Mouse (Mus musculus) CH12.LX (cell line): ENCODE data around the gene Gfpt1. TPM values are rescaled to one million over a fixed set of nuclear protein-coding genes. Genes with fewer than 3 reads are reported as not detected.

Source experiments
- DNase-seq: peaks from one replicate; pipeline ENCODE4 v3.0.0-alpha.2; 2013; ENCODE audit errors: extremely low read depth
- H3K27ac ChIP-seq: 2 replicates; pipeline ENCODE4 v1.5.1; 2012; ENCODE audit warnings: low read depth, mild to moderate bottlenecking, control low read depth, moderate library complexity; ENCODE audit not compliant: insufficient read depth
- H3K27me3 ChIP-seq: replicated peaks from 2 replicates; pipeline ENCODE3; 2012; ENCODE audit warnings: inconsistent platforms
- H3K36me3 ChIP-seq, 2 experiments: replicated peaks in 1 of 2; 2 replicates each; pipeline versions ENCODE3 to v1.6.1; 2012; ENCODE audit warnings: inconsistent platforms in 1 of 2, low read length in 1 of 2, mild to moderate bottlenecking in 1 of 2, mixed read lengths in 1 of 2, moderate library complexity in 1 of 2; ENCODE audit not compliant: control insufficient read depth in 1 of 2, insufficient read depth in 1 of 2
- H3K4me1 ChIP-seq, 2 experiments: 2 replicates each; pipeline ENCODE4 v1.6.1; 2012; ENCODE audit warnings: inconsistent platforms in 1 of 2, moderate library complexity in 1 of 2; ENCODE audit not compliant: insufficient read depth in 2 of 2, control insufficient read depth in 1 of 2
- H3K4me2 ChIP-seq: 2 replicates; pipeline ENCODE4 v1.6.1; 2012; ENCODE audit warnings: low read depth, mild to moderate bottlenecking, control low read depth; ENCODE audit not compliant: poor library complexity, insufficient read depth, severe bottlenecking
- H3K4me3 ChIP-seq, 3 experiments: fragments of 150-350 bp in 1 of 3; sonication (generic) in 1 of 3; replicated peaks in 1 of 3; 2 replicates each; pipeline versions ENCODE3 to v1.5.1; 2011 to 2012; ENCODE audit warnings: low read depth in 2 of 3, low read length in 2 of 3, mild to moderate bottlenecking in 2 of 3, moderate library complexity in 2 of 3, control low read depth in 1 of 3, improper control_type of control experiment in 1 of 3, inconsistent platforms in 1 of 3, mixed read lengths in 1 of 3; ENCODE audit not compliant: poor library complexity in 1 of 3
- H3K79me2 ChIP-seq: replicated peaks from 2 replicates; pipeline ENCODE4 v1.6.1; 2012; ENCODE audit warnings: mild to moderate bottlenecking, moderate library complexity; ENCODE audit not compliant: control insufficient read depth, poor library complexity, insufficient read depth, severe bottlenecking; ENCODE audit errors: extremely low read depth
- H3K9ac ChIP-seq: 2 replicates; pipeline ENCODE4 v1.6.1; 2012; ENCODE audit warnings: low read depth, mild to moderate bottlenecking, control low read depth, moderate library complexity; ENCODE audit not compliant: insufficient read depth
- H3K9me3 ChIP-seq: replicated peaks from 2 replicates; pipeline ENCODE3; 2012; ENCODE audit warnings: low read length, inconsistent platforms, mixed read lengths
- CHD1 ChIP-seq: IDR thresholded peaks from 2 replicates; pipeline ENCODE4 v1.6.1; 2012; ENCODE audit warnings: low read depth, low read length, improper control_type of control experiment, inconsistent platforms
- CHD2 ChIP-seq: IDR thresholded peaks from 2 replicates; pipeline ENCODE4 v1.6.1; 2011; ENCODE audit warnings: low read length, improper control_type of control experiment
- EP300 ChIP-seq: IDR thresholded peaks from 2 replicates; pipeline ENCODE4 v1.6.1; 2011; ENCODE audit warnings: low read length, improper control_type of control experiment
- HCFC1 ChIP-seq: IDR thresholded peaks from 2 replicates; pipeline ENCODE4 v1.6.1; 2012; ENCODE audit warnings: low read depth, mild to moderate bottlenecking, inconsistent platforms, low read length, improper control_type of control experiment
- IRF4 ChIP-seq: IDR thresholded peaks from 2 replicates; pipeline ENCODE4 v1.6.1; 2014; ENCODE audit warnings: low read depth, mild to moderate bottlenecking, inconsistent platforms, low read length, improper control_type of control experiment
- JUN ChIP-seq: IDR thresholded peaks from 2 replicates; pipeline ENCODE4 v1.6.1; 2011; ENCODE audit warnings: low read depth, mild to moderate bottlenecking, low read length, improper control_type of control experiment, moderate library complexity; ENCODE audit not compliant: insufficient read depth
- JUND ChIP-seq: conservative IDR thresholded peaks from 2 replicates; pipeline ENCODE4 v1.6.1; 2011; ENCODE audit warnings: low read depth, low read length, improper control_type of control experiment
- MEF2A ChIP-seq: IDR thresholded peaks from 2 replicates; pipeline ENCODE4 v1.6.1; 2014; ENCODE audit warnings: low read depth, mild to moderate bottlenecking, inconsistent platforms, low read length, improper control_type of control experiment, borderline replicate concordance
- MXI1 ChIP-seq: IDR thresholded peaks from 2 replicates; pipeline ENCODE4 v1.6.1; 2011; ENCODE audit warnings: mild to moderate bottlenecking, low read depth, low read length, improper control_type of control experiment
- NELFE ChIP-seq: IDR thresholded peaks from 2 replicates; pipeline ENCODE4 v1.6.1; 2011; ENCODE audit warnings: low read depth, low read length, improper control_type of control experiment
- SIN3A ChIP-seq: IDR thresholded peaks from 2 replicates; pipeline ENCODE4 v1.6.1; 2012; ENCODE audit warnings: low read length, improper control_type of control experiment, inconsistent platforms
- SMC3 ChIP-seq: IDR thresholded peaks from 2 replicates; pipeline ENCODE4 v1.6.1; 2011; ENCODE audit warnings: low read depth, low read length, improper control_type of control experiment
- UBTF ChIP-seq: IDR thresholded peaks from 2 replicates; pipeline ENCODE4 v1.6.1; 2012; ENCODE audit warnings: low read depth, mild to moderate bottlenecking, inconsistent platforms, low read length, improper control_type of control experiment, moderate library complexity
- ZC3H11A ChIP-seq: IDR thresholded peaks from 2 replicates; pipeline ENCODE4 v1.6.1; 2012; ENCODE audit warnings: low read depth, mild to moderate bottlenecking, inconsistent platforms, low read length, improper control_type of control experiment
- ZNF384 ChIP-seq: IDR thresholded peaks from 2 replicates; pipeline ENCODE4 v1.6.1; 2012; ENCODE audit warnings: low read depth, low read length, improper control_type of control experiment, inconsistent platforms
- dilution Hi-C: fragments of 300-500 bp; cut with MboI; formaldehyde crosslinking; loops from 2 replicates; pipeline ENCODE4 v1.14.3; 2020; ENCODE audit warnings: low sequenced_read_pairs; ENCODE audit not compliant: extremely low pct_unique_long_range_greater_than_20kb, extremely low pct_ligation_motif_present
- in situ Hi-C: fragments of 300-500 bp; cut with MboI; formaldehyde crosslinking; loops from 3 replicates; pipeline ENCODE4 v1.14.3; 2019; ENCODE audit warnings: low sequenced_read_pairs, low pct_ligation_motif_present, low pct_unique_long_range_greater_than_20kb, mixed read lengths
- polyA plus RNA-seq: library from polyadenylated mRNA; unstranded; fragments of >175 nt; gene quantifications from 2 replicates; pipeline ENCODE4 v1.2.1, GENCODE M21; 2012; ENCODE audit warnings: low read depth; ENCODE audit not compliant: insufficient read length
- total RNA-seq, 2 experiments: library from RNA; depleted of rRNA; stranded (reverse); fragments of 300-350 nt in 1 of 2; fragments of >200 nt in 1 of 2; gene quantifications; 2 replicates each; pipeline ENCODE4 v1.2.3; 2012 to 2014

Gfpt1 gene
- total and polyA plus RNA-seq, 3 experiments, result 24.9 to 35.3 (median 32.1) TPM

DNA sequence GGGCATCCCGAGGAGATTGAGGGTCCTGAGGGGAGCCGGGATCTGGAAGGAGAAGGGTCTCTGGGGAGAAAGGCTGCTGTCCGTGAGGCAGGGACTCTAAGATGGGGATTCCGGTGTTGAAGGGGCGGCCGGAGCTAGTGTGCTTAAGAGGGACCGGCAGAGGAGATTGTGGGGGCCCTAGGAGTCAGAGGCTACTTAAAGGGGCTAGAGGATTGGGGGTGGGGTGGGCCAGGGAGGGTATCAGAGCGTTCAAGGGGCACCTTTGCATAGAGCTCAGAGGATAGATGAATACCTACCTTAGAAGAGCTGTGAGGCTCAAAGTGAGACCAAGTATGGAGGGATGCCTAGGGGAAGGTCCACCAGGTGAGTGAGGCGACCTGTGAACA lies 478 bp downstream of the Gfpt1 start:
- in situ Hi-C loops, result no loop called here
- H3K79me2 ChIP-seq, result peaks cover 24% of the 10 kb centered on the region
- peak overlapping the region; percentile 96 for H3K4me2 ChIP-seq
- TF ChIP-seq SIN3A, result peak; percentile 63; the same call in 1 of the 2 replicates
- peak; percentile 29; the same call in 1 of the 2 replicates for TF ChIP-seq MXI1
- TF ChIP-seq MEF2A, result no peak
- 0 out of 2 replicates have a peak, but pooled peaks have one; percentile 56 for TF ChIP-seq CHD1
- no peak for TF ChIP-seq NELFE
- TF ChIP-seq HCFC1, result no peak
- no peak for TF ChIP-seq ZC3H11A
- no peak for TF ChIP-seq JUND
- TF ChIP-seq SMC3, result no peak
- H3K4me3 ChIP-seq, result peak overlapping the region; percentile 84 to 99 (median 88)
- H3K36me3 ChIP-seq, result peaks cover 0 to 14% of the 10 kb centered on the region in 2 experiments
- H3K9me3 ChIP-seq, result no peaks in the 10 kb centered on the region
- dilution Hi-C loops, result no loop called here
- H3K27me3 ChIP-seq, result no peaks in the 10 kb centered on the region
- H3K27ac ChIP-seq, result peak overlapping the region; percentile 46
- H3K4me1 ChIP-seq, result peaks cover 4 to 48% of the 10 kb centered on the region in 2 experiments; a peak in 3 of 4 replicates
- no peak for DNase-seq
- H3K9ac ChIP-seq, result peak overlapping the region; percentile 67

DNA sequence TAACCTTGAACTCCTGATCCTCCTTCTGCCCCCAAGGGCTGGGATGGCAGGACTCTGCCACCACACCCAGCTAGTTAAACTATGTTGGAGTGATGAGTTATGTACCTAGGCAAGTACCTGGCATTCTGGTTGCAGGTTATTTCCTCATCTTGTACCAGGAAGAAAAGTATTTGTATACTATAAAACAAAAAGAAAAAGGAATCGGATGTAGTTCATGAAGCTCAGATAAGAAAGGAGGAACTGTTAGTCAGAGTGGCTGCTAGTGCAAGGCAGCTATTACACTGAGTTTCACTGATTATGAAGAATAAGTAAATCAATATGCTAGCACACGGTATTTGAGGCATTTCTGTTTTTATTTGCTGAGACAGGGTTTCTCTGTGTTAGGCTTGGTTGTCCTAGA lies 2.2 kb downstream of the Gfpt1 start:
- H3K4me1 ChIP-seq, result peaks cover 11 to 44% of the 10 kb centered on the region in 2 experiments
- H3K36me3 ChIP-seq, result peaks cover 3 to 27% of the 10 kb centered on the region in 2 experiments
- H3K4me2 ChIP-seq, result peak overlapping the region; percentile 55; the same call in 1 of the 2 replicates
- H3K79me2 ChIP-seq, result peaks cover 24% of the 10 kb centered on the region
- no peak overlapping the region for H3K27ac ChIP-seq
- H3K4me3 ChIP-seq, result no peak overlapping the region
- H3K9ac ChIP-seq, result no peak overlapping the region
- H3K9me3 ChIP-seq, result no peaks in the 10 kb centered on the region
- dilution Hi-C loops (no loop called here), in situ Hi-C loops (no loop called here)
- DNase-seq, result no peak
- TF ChIP-seq ZNF384 (no peak), IRF4 (no peak), MEF2A (no peak), CHD2 (no peak), JUN (no peak), UBTF (no peak), EP300 (no peak)
- H3K27me3 ChIP-seq, result no peaks in the 10 kb centered on the region
